Mouse (Mus musculus): ENCODE results near the gene Ppp3cb.
"Not testable (repeated sequence)": the region's sequence is repeated elsewhere in the genome, so short reads cannot be mapped to it uniquely, and the experiment has no call there.

The Ppp3cb gene

DNA sequence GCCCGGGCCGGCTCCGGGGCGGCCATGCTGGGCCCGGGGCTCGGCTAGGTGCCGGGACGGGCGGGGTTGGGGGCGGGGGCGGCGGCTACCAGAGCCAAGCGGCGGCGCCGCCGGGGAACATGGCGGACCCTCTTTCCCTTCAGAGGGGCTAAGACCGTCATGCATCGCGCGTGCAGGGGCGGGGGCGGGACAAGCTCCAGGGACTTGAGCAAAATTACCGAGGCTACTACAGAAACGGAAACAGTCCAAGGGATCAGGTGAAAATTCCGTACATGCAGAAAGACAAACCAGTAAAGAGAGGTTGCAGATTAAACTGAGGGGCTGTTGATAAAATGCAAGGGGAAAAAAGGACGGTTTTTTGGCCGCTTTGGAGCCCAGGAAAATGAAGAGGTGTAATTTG is at the start of gene Ppp3cb:
TSS of gene Ppp3cb (minus strand) at position 159 of the 400 bp plus-strand sequence.
- DNase-seq (ENCODE audit: low read depth, low spot score), result peak; percentile 94

DNA sequence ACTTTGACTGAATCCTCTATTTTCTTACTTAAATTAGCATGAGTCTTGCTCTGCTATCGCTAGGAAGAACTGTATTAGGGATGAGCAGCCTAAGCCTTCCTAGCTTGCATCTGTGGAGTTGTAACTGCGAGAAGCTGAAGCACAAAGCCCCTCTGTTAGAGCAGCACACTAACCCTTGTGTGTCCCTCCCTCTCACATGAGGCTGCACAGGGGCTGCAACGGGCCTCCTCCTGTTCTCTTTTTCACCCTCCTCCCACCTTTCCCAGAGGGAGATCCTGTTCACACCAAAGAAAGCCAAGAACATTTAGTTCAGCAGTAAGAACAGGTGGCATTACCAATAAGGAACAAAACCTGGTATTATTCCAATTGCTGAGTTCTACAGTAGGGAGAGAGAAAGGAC is 49.4 kb upstream of the Ppp3cb start:
- DNase-seq (ENCODE audit: low read depth, low spot score), result peak; percentile 23

DNA sequence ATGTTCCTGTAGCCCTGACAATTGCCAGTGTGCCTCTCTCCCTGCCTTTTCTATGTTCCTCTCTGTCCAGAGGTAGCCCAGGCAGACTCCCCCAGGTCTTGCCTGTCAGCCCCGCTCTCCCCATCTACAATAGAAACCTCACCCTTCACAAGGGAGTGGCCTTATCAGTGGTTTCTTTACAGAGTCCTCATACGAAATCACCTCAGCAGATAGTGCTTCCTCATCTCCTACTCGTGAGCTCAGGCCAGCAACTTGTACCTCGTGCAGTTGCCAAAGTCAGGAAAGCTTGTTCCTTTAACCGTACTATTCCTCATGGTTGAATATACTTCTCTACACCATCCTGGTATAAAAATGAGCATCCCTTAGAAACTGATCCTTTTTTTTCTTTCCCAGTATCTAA is 41.1 kb upstream of the Ppp3cb start:
- no peak for DNase-seq (ENCODE audit: low read depth, low spot score)

DNA sequence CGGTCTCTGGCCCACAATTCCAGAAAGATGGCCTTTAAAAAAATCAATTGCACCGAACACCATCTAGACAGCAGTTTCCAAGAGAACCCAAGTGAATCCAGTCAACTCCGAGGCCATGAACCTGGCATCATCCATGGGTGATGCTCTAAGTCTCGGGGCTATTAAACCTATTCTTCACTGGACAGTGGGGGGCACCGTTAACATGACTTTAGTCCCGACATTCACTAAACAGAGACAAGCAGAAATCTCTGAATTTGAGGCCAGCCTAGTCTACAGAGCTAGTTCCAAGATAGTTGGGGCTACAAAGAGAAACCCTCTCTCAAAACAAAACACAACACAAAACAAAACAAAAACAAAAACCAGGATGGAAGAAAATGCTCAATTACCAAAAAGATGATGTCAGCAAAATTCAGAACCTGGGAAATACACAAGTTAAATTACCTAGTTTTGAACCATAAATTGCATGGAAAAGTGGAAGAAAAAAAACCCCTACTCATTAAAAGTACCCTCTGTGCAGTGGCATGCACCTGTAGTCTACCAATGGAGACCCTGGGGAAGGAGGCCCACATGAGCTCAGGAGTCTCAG is 32.5 kb upstream of the Ppp3cb start:
- no peak for DNase-seq (ENCODE audit: low read depth, low spot score)

DNA sequence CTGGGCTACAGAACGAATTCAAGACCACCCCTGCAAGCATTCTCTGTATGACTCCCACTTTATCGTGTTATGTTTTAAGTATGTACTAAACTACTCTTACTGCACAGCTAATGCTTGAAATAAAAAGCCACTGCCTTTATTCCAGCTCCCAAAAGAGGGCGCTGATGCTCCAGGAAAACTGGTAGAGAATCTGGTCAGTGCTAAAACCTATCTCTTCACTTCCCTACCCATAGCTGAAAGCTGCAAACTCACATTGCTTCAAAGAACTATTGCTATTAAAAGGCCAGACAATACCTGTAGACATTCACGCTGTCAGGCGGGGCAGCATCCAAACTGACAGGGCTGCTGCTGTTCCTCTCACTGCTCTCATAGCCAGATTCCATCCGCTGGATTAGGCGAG is 29.8 kb upstream of the Ppp3cb start:
- peak; percentile 65 for DNase-seq (ENCODE audit: low read depth, low spot score)

DNA sequence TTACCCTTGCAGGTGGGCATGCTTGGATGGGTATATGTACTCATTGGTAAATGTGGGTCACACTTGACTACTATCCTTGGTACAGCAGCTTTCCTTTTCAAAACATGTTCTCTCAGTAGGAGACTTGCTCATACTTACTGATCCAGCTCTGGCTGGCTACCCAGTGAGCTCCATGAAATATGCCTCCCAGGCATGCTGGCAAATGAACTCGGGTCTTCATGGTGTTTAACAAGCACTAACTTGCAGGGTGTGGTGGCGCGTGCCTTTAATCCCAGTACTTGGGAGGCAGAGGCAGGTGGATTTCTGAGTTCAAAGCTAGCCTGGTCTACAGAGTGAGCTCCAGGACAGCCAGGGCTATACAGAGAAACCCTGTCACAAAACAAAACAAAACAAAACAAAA is 26.8 kb upstream of the Ppp3cb start:
- not testable (repeated sequence) for DNase-seq (ENCODE audit: low read depth, low spot score)

DNA sequence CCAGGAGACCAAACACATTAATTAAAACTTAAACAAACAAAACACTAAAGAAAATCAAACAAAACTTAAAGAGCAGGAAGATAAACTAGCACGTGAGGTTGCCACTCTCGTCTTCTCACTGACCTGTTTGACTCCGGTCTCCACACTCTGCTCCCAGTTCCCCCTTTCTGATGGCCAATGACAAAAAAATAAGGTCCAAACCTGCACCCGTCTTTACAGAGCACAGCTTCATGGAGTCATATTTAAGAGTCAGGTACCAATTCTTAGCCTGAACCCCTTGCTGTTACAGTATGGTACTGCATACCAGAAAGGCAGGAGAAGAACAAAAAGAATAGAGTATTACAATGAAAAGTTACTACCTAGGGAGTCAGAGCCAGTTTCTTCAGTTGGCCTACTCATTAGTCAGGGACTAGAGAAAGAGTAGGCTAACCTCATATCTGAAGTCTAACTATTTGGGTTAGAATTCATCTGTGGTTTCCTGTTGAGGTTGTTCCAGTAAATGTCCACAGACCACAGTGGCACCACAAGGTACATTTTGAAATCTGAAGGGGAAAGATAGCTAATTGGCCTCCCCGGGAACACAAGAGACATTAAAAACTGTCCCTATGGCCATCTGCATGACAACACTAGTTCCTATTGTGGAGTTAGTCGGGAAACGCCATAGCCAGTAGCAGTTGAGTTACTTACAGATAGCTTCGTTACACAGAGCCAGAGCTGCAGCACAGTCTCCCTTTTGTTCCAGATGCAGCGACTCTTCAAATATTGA is 19.1 kb upstream of the Ppp3cb start:
- no peak for DNase-seq (ENCODE audit: low read depth, low spot score)

DNA sequence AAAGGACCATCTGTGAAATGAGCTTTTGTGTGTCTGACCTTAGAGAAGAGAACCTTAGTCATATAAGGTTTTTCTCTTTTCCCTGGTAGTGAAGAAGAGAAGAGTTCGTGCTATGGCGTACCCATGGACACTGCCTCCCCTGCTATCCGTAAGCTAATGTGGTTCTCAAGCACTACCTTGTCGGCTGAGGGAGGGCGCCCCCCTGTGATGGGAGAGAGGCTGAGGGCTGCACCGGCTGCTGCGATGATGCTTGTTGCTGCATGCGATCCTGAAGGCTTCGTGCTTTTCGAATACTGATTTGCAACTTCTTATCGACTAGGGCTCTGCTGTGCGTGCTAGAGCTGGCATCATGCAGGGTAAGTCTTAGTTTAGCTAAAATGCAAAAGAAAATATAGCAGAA is 18.3 kb upstream of the Ppp3cb start:
- no peak for DNase-seq (ENCODE audit: low read depth, low spot score)

DNA sequence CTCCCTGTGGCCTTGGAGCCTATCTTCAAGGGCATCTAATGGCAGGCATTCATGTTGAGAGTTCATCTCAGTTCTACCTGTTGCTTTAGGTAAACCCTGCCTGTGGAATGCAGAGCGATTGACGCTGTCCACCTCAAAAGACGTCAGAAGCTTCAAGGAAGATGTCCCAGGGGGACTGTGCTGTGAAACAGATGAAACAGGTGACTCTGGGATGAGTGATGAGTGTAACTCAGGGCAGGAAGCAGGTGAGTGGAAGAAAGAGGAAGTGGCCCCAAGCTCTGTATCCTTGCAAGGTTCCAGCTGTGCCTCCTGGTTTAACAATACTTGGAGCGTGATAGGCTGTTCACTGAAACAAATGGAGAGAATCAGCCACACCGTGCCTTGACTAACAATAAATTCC is 15.5 kb upstream of the Ppp3cb start:
- DNase-seq (ENCODE audit: low read depth, low spot score), result no peak

DNA sequence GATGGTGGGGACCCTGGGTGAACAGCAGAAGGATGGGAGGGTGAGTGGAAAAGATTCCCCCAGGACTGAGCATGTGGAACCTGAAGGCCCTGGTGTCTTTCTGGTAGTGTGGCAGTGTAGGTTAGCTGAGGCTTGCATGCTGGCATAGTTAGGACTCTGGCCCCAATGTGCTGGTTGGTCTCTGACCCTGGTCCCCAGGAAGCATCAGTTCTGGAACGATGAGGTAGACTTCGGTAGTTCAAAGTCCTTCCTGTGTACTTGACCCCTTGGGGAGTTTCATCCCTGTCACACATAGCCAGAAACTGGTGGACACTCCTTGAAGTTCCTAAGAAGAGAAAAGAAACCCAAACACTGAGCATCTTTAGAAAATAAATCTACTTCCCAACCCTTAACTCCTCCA is 3.8 kb upstream of the Ppp3cb start:
- DNase-seq (ENCODE audit: low read depth, low spot score), result no peak

DNA sequence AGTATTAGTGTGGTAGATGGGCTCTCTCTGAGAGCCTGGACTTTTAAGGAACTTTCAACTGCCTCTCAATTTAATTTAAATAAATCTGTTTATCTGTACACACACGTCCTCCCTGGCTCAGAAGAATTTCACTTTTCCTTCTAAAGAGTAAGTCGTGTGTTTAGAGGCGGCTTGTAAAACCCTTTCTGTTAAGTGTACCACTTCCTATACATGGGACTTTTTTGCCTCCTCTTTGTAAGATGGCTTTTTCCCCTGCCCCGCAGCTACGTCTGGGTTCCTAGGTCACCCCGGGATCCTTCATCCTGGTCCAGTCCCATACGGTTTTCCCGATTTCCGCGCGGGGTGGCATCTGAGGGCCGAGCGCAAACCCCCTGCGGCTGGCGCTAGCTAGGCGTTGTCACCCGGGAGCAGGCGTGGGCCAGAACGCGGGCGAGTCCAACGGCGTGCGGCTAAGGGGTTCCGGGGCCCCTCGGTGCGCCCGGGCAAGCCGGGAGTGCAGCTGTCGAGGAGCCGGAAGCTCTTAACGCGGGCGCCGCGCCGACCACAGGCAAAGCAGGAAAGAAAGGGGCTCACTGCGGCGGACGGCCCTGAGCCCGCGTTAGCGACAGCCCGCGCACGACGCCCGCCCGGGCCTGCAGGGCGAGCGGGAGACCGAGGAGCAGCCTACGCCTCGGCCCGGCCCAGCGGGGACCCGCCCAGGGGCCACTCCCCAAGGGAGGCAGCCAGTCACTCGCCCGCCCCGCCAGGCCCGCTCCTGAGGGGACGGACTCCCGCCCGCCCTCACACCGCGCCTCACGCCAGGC is 643 bp downstream of the Ppp3cb start:
- peak; percentile 76 for DNase-seq (ENCODE audit: low read depth, low spot score)

DNA sequence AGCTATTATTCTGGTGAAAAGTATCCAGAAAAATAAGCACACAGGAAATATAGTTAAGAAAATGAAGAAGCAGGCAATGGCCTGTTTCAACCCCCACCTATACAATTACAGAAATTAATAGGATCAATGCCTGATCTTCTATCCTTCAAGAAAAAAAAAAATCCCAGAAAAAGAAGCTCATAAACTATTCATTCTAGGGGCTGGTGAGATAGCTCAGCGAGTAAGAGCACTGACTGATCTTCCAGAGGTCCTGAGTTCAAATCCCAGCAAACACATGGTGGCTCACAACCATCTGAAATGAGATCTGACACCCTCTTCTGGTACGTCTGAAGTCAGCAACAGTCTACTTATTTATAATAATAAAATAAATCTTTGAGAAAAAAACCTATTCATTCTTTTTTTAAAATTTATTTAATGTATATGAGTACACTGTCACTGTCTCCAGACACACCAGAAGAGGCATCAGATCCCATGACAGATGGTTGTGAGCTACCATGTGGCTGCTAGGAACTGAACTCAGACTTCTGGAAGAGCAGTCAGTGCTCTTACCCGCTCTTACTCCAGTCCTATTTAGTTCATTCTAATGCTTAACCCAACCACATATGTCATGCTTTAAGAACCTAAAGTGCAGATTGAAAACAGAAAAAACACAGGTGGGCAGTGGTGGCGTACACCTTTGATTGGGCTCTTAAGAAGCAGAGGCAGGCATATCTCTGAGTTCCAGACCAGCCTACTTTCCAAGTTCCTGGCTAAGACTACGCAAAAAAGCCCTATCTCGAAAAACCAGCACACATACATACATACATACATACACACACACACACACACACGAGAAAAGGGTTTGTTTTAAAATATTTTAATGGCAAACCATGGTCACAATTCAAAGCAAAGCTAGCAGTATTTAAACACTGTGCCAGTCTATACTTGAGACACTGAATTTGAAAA is 1.6 kb downstream of the Ppp3cb start:
- DNase-seq (ENCODE audit: low read depth, low spot score), result no peak

DNA sequence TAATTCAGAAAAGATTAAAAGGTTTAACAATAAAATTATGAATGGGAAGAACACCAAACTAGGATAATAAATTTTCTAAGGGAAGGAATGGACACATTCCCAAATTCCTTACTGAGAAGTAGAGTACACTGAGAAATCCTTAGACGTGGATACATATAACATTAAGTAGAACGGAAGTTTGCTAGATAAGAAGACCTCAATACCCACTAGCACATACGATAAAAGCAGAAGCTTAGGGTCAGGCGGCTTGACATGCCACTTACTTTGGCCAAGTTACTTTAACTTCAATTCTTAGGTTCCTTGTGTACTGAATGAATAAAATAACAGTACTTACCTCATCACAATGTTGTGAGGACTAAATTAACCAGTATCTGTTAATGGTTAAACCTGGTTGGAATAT is 16.7 kb downstream of the Ppp3cb start:
- DNase-seq (ENCODE audit: low read depth, low spot score), result no peak

DNA sequence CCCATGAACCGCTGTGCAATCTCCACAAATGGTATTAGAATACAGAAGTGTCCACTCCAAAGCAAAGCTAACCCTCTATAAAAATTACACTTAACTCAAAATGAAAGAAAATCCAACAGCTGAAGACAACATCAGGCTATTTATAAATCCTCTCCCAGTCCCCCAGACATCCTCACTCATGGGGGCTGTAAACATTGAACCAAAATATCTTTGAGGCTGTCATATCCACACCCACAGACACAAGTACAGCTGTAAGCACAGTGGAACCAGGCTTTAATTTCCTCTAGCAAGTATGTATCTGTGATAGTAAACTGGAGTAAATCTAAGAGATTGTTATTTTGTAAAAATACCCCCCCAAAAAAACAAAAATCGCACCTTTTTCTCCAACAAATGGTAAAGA is 26.2 kb downstream of the Ppp3cb start:
- no peak for DNase-seq (ENCODE audit: low read depth, low spot score)

DNA sequence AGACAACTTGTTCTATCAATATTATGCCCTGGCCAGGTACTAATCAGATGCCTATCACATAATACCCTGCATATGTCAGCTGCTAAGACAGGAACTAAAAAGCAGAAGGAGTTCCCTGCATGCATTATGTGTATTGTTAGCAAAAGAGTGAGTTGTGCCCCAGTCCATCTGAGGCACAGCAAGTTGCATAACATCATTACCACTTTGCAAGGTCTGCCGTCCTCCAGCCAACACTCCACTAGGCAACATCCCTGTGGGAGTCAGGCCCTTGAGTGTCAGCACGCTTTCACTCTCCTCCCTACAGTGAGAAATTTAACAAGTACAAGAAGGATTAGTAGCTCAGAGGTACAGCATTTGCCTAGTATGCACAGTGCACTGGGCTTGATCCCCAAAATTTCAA is 37.9 kb downstream of the Ppp3cb start:
- DNase-seq (ENCODE audit: low read depth, low spot score), result no peak

DNA sequence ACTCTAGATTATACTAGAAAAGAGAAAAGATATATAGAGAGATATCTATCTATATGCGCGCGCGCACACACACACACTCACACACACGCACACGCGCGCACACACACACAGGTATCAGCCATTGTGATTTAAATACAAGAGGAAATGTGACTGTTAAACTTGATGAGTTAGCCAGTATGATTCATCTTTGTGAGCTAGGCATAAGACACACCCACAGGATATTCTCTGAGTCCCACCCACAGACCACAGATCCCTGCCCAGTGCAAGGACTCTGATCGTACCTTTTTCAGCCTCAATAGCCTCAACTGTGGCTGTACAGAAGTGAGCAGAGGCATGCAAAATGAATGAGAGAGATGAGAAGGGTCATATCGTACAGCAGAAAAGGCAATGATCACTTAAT is 43.4 kb downstream of the Ppp3cb start:
- DNase-seq (ENCODE audit: low read depth, low spot score), result no peak

DNA sequence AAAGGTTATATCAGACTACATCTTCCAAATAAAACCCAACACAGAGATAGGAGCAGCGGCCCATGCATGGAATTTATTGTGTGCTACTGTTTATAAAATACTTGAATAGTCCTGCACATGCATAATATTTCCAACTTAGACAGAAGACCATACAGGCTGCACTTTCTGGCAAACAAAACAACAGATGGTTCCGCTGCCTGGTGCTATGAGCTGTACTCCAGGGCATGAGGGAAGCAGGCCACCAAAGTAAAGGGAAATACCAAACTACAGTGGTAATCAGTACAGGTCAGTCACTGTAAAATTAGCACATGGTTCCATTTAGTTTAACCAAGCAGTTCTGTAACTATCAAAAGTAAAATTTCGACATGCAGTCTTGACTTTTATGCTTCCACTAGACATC is 46.4 kb downstream of the Ppp3cb start:
- DNase-seq (ENCODE audit: low read depth, low spot score), result no peak

DNA sequence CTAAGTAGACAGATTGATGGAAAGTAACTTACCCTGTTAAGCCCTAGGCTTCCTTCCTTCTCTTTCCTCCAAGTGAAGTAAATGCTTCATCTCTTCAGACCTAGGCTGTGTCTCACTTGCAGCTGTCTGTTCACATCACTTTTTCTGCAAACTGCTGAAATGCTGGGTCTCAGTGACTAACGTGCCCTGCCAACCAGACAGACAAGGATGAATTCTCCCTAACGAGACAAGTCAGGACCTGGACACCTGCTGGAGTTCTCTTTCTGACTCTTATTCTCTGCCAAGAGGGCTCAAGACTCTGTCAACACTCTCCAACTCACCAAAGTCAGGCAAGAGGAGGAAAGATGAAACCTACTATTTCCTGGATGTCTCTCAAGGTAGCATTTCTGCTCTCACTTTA is 49.8 kb downstream of the Ppp3cb start, which contains the start of gene Mss51:
TSS of gene Mss51 (minus strand) at position 299 of the 400 bp plus-strand sequence.
- DNase-seq (ENCODE audit: low read depth, low spot score), result no peak

DNA sequence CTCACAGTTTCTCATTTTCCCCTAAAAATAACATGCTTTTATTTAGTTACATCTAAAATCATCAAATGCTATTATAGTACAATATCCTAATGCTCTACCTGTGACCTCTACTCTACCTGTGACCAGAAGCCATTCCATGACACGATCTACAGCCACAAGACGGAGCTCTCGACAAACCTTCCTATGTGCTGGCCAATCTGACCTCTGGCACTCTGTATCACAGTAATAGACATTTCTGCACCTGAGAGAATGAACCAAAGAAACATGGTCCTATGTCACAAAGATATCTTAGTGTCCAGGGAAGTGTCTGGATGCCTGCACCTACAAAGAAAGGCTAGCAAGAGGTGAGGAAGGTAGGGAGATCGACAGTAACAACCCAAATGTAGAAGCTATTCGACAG is 60.3 kb downstream of the Ppp3cb start:
- no peak for DNase-seq (ENCODE audit: low read depth, low spot score)

DNA sequence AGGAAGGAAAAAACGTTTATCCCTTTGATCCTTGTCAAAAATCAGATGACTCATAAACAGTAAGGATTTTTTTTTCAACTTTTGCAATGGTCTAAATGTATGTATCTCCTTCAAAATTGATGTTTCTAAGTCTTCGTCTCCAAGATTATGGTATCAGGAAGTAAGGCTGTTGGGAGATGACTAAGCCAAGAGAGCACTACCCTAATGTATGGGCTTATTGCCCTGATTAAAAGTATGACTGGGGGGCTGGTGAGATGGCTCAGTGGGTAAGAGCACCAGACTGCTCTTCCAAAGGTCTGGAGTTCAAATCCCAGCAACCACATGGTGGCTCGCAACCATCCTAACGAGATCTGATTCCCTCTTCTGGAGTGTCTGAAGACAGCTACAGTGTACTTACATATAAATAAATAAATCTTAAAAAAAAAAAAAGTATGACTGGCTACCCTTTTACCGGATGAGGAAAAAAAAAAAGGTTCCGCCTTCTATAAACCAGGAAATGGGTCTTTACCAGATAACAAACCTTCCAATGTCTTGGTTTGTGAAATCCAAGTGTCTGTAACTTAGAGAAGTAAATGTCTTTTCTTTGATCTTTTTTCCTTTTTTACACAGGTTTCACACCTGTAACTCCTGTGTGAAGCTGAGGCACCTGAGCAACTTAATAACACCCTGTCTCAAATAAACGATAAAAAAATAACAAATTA is 64.2 kb downstream of the Ppp3cb start:
- no peak for DNase-seq (ENCODE audit: low read depth, low spot score)

DNA sequence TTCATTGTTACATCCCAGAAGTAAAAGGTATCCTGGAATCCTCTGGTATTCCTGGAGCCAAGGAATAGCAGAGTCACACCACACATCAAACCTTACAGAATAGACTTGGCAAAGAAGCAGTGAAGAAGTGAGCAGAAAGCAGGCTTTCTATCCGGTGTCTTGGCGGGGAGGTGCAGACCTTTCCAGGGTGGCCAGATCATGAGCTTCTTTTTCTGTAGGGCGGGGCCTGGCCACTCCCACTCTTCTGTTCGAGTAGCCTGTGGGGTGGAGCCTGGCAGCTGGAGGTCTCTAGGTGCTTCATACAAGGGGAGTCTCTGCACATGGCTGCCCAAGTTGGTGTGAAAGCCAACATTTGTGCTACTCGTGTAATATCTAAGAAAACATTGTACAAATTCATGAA is 65.2 kb downstream of the Ppp3cb start:
- DNase-seq (ENCODE audit: low read depth, low spot score), result no peak

All from mesoderm, embryonic 11.5 days (tissue).